Mouse (Mus musculus) heart, embryonic 16.5 days (tissue): ENCODE measurements around the gene Cyth3. TPM values are rescaled to one million over a fixed set of nuclear protein-coding genes. Genes with fewer than 3 reads are reported as not detected.

ENCODE experiments used
- ATAC-seq: fragments of 200-750 bp; cut with Nextera tagmentation; replicated peaks from 2 replicates; pipeline ENCODE4 v1.8.0; 2017; ENCODE audit warnings: moderate number of reproducible peaks; ENCODE audit not compliant: insufficient read depth, low FRiP score; ENCODE audit errors: extremely low read depth
- H3K27ac ChIP-seq: fragments of 300-500 bp; sonication (generic); 2 replicates; pipeline ENCODE4 v1.5.1; 2014; ENCODE audit warnings: mild to moderate bottlenecking, low read length, control low read depth, moderate library complexity
- H3K27me3 ChIP-seq: fragments of 300-500 bp; sonication (generic); 2 replicates; pipeline ENCODE4 v1.6.1; 2014; ENCODE audit warnings: low read length, mixed read lengths; ENCODE audit not compliant: control insufficient read depth, insufficient read depth
- H3K36me3 ChIP-seq: fragments of 300-500 bp; sonication (generic); 2 replicates; pipeline ENCODE4 v1.6.1; 2014; ENCODE audit not compliant: control insufficient read depth, insufficient read depth
- H3K4me1 ChIP-seq: fragments of 300-500 bp; sonication (generic); 2 replicates; pipeline ENCODE4 v1.6.1; 2014; ENCODE audit warnings: low read length, mixed read lengths; ENCODE audit not compliant: control insufficient read depth, insufficient read depth
- H3K4me2 ChIP-seq: fragments of 300-500 bp; sonication (generic); 2 replicates; pipeline ENCODE4 v1.6.1; 2014; ENCODE audit warnings: low read depth, mild to moderate bottlenecking, control low read depth, low read length
- H3K4me3 ChIP-seq: fragments of 300-500 bp; sonication (generic); 2 replicates; pipeline ENCODE4 v1.5.1; 2014; ENCODE audit warnings: mild to moderate bottlenecking, control low read depth, low read length
- H3K9ac ChIP-seq: fragments of 300-500 bp; sonication (generic); 2 replicates; pipeline ENCODE4 v1.6.1; 2014; ENCODE audit warnings: low read length, control low read depth
- H3K9me3 ChIP-seq: fragments of 300-500 bp; sonication (generic); replicated peaks from 2 replicates; pipeline ENCODE4 v1.6.1; 2016; ENCODE audit warnings: low read length; ENCODE audit not compliant: control insufficient read depth
- WGBS: fragments of 180-500 bp; shearing (Covaris S2); extraction: QIAGEN DNeasy Blood & Tissue Kit; methylation state at CpG from one replicate; pipeline ENCODE4 v1.1.7; 2014; 5-methylcytosine and 5-hydroxymethylcytosine counted together
- polyA plus RNA-seq: library from polyadenylated mRNA; unstranded; fragments of >200 nt; fragmentation: Nextera tagmentation; extraction: Ambion mirVana; gene quantifications from 2 replicates; pipeline ENCODE4 v1.2.1, GENCODE M21; 2015

The Cyth3 gene
- polyA plus RNA-seq, 1 experiment from 2014 or later, result 59.4 TPM

- Histone ChIP-seq H3K4me3 (no peak overlapping the region), H3K27ac (no peak overlapping the region), H3K9me3 (no peaks in the 10 kb centered on the region), H3K36me3 (peaks cover 26% of the 10 kb centered on the region), H3K4me1 (no peaks in the 10 kb centered on the region), H3K27me3 (no peaks in the 10 kb centered on the region), H3K9ac (no peak overlapping the region), H3K4me2 (no peak overlapping the region)
- 65% methylated on average over 3 of the region's 3 CpGs for WGBS
- ATAC-seq, result no peak
Observed at GRCm38 (mm10) chr5:143696323-143696722, 74.1 kb downstream of the Cyth3 start.

GRCm38 (mm10) chr5:143698454-143698853 lies 76.2 kb downstream of the Cyth3 start:
- H3K4me2 ChIP-seq, result no peak overlapping the region
- no peak overlapping the region for H3K4me3 ChIP-seq
- no peak for ATAC-seq
- H3K36me3 ChIP-seq, result peaks cover 32% of the 10 kb centered on the region
- H3K27me3 ChIP-seq, result no peaks in the 10 kb centered on the region
- no peaks in the 10 kb centered on the region for H3K9me3 ChIP-seq
- WGBS, result 78% methylated on average over 4 of the region's 4 CpGs
- H3K9ac ChIP-seq, result no peak overlapping the region
- H3K27ac ChIP-seq, result no peak overlapping the region
- no peaks in the 10 kb centered on the region for H3K4me1 ChIP-seq

GRCm38 (mm10) chr5:143700247-143700646 lies 78.0 kb downstream of the Cyth3 start:
- Histone ChIP-seq H3K9ac (no peak overlapping the region), H3K9me3 (no peaks in the 10 kb centered on the region), H3K4me1 (peaks cover 8% of the 10 kb centered on the region), H3K27ac (no peak overlapping the region), H3K4me2 (no peak overlapping the region), H3K4me3 (no peak overlapping the region), H3K27me3 (no peaks in the 10 kb centered on the region), H3K36me3 (peaks cover 33% of the 10 kb centered on the region)
- WGBS, result 86% methylated on average over 5 of the region's 5 CpGs
- ATAC-seq, result no peak

- no peak overlapping the region for H3K9ac ChIP-seq
- H3K9me3 ChIP-seq, result no peaks in the 10 kb centered on the region
- peaks cover 33% of the 10 kb centered on the region for H3K36me3 ChIP-seq
- WGBS, result 87% methylated on average over 10 of the region's 10 CpGs
- H3K4me2 ChIP-seq, result no peak overlapping the region
- H3K4me1 ChIP-seq, result peaks cover 16% of the 10 kb centered on the region
- H3K4me3 ChIP-seq, result no peak overlapping the region
- no peaks in the 10 kb centered on the region for H3K27me3 ChIP-seq
- no peak overlapping the region for H3K27ac ChIP-seq
- ATAC-seq, result no peak
Observed at GRCm38 (mm10) chr5:143701074-143701473, 78.8 kb downstream of the Cyth3 start.

GRCm38 (mm10) chr5:143704875-143705658 lies 82.8 kb downstream of the Cyth3 start:
- Histone ChIP-seq H3K36me3 (peaks cover 39% of the 10 kb centered on the region), H3K27ac (no peak overlapping the region), H3K9ac (no peak overlapping the region), H3K4me2 (no peak overlapping the region), H3K9me3 (no peaks in the 10 kb centered on the region), H3K27me3 (no peaks in the 10 kb centered on the region), H3K4me3 (no peak overlapping the region), H3K4me1 (peaks cover 28% of the 10 kb centered on the region)
- no peak for ATAC-seq
- 71% methylated on average over 13 of the region's 13 CpGs for WGBS

GRCm38 (mm10) chr5:143705659-143705982 lies 83.4 kb downstream of the Cyth3 start:
- Histone ChIP-seq H3K4me1 (peaks cover 28% of the 10 kb centered on the region), H3K36me3 (peaks cover 39% of the 10 kb centered on the region), H3K4me2 (no peak overlapping the region), H3K9ac (no peak overlapping the region), H3K9me3 (no peaks in the 10 kb centered on the region), H3K4me3 (no peak overlapping the region), H3K27ac (peak overlapping the region; percentile 64), H3K27me3 (no peaks in the 10 kb centered on the region)
- WGBS, result 54% methylated on average over 1 of the region's 1 CpGs
- no peak for ATAC-seq

- 38% methylated on average over 9 of the region's 9 CpGs for WGBS
- no peaks in the 10 kb centered on the region for H3K27me3 ChIP-seq
- no peaks in the 10 kb centered on the region for H3K9me3 ChIP-seq
- peak overlapping the region; percentile 64 for H3K27ac ChIP-seq
- ATAC-seq, result peak; percentile 70
- peaks cover 39% of the 10 kb centered on the region for H3K36me3 ChIP-seq
- H3K4me1 ChIP-seq, result peaks cover 28% of the 10 kb centered on the region
- no peak overlapping the region for H3K4me2 ChIP-seq
- peak overlapping the region; percentile 33; the same call in 1 of the 2 replicates for H3K9ac ChIP-seq
- H3K4me3 ChIP-seq, result no peak overlapping the region
Observed at GRCm38 (mm10) chr5:143706030-143706821, 84.0 kb downstream of the Cyth3 start.

GRCm38 (mm10) chr5:143706822-143707200 lies 84.6 kb downstream of the Cyth3 start:
- H3K27me3 ChIP-seq, result no peaks in the 10 kb centered on the region
- no peaks in the 10 kb centered on the region for H3K9me3 ChIP-seq
- 64% methylated on average over 7 of the region's 7 CpGs for WGBS
- peaks cover 28% of the 10 kb centered on the region for H3K4me1 ChIP-seq
- ATAC-seq, result 0 out of 2 replicates have a peak, but pooled peaks have one; percentile 1
- H3K27ac ChIP-seq, result peak overlapping the region; percentile 47
- H3K4me2 ChIP-seq, result no peak overlapping the region
- H3K4me3 ChIP-seq, result no peak overlapping the region
- peaks cover 39% of the 10 kb centered on the region for H3K36me3 ChIP-seq
- peak overlapping the region; percentile 33; the same call in 1 of the 2 replicates for H3K9ac ChIP-seq

GRCm38 (mm10) chr5:143711326-143711725 lies 89.1 kb downstream of the Cyth3 start:
- peaks cover 9% of the 10 kb centered on the region for H3K4me1 ChIP-seq
- H3K27me3 ChIP-seq, result no peaks in the 10 kb centered on the region
- no peak overlapping the region for H3K4me2 ChIP-seq
- H3K9me3 ChIP-seq, result no peaks in the 10 kb centered on the region
- no peak overlapping the region for H3K9ac ChIP-seq
- H3K36me3 ChIP-seq, result peaks cover 64% of the 10 kb centered on the region
- peak; percentile 57; the same call in 1 of the 2 replicates for ATAC-seq
- 16% methylated on average over 7 of the region's 7 CpGs for WGBS
- no peak overlapping the region for H3K27ac ChIP-seq
- H3K4me3 ChIP-seq, result no peak overlapping the region
